Mouse (Mus musculus): ENCODE measurements at regions not wholly inside any gene's neighbourhood (a gene's known extent, or its start where the extent isn't known, plus 50 kb on each side); places are given as distances from the start of the nearest gene placed in this dataset.

- Histone ChIP-seq H3K9me3 (no peaks in the 10 kb centered on the region), H3K36me3 (no peaks in the 10 kb centered on the region), H3K4me3 (no peak overlapping the region), H3K4me1 (replicated peaks) (peaks cover 15% of the 10 kb centered on the region), H3K27me3 (ENCODE audit: insufficient read depth, poor library complexity, severe bottlenecking) (no peaks in the 10 kb centered on the region), H3K27ac (no peak overlapping the region)
- no peak for DNase-seq (ENCODE audit: low spot score)
- 72% methylated on average over 3 of the region's 3 CpGs for WGBS
Observed at GRCm38 (mm10) chr6:91622425-91622824, 61.4 kb upstream of the Slc6a6 start.

GRCm38 (mm10) chr6:91623646-91624045 is 60.2 kb upstream of the Slc6a6 start:
- 92% methylated on average over 4 of the region's 4 CpGs for WGBS
- H3K36me3 ChIP-seq: no peaks in the 10 kb centered on the region

GRCm38 (mm10) chr6:91629230-91629629 is 54.6 kb upstream of the Slc6a6 start:
- Histone ChIP-seq H3K36me3 (no peaks in the 10 kb centered on the region), H3K27me3 (ENCODE audit: insufficient read depth, poor library complexity, severe bottlenecking) (no peaks in the 10 kb centered on the region), H3K4me3 (no peak overlapping the region), H3K9me3 (no peaks in the 10 kb centered on the region), H3K27ac (no peak overlapping the region), H3K4me1 (replicated peaks) (no peaks in the 10 kb centered on the region)
- 89% methylated on average over 4 of the region's 4 CpGs for WGBS
- DNase-seq (ENCODE audit: low spot score): no peak

More at GRCm38 (mm10) chr6:91623646-91624045, 60.2 kb upstream of the Slc6a6 start:
- Histone ChIP-seq H3K4me3 (no peak overlapping the region), H3K27me3 (ENCODE audit: insufficient read depth, poor library complexity, severe bottlenecking) (no peaks in the 10 kb centered on the region), H3K27ac (no peak overlapping the region), H3K9me3 (no peaks in the 10 kb centered on the region), H3K4me1 (replicated peaks) (0 out of 2 replicates have a peak, but pooled peaks cover 6% of the 10 kb centered on the region)
- DNase-seq (ENCODE audit: low spot score): no peak

- Histone ChIP-seq H3K9me3 (no peaks in the 10 kb centered on the region), H3K36me3 (no peaks in the 10 kb centered on the region), H3K4me1 (replicated peaks) (no peaks in the 10 kb centered on the region), H3K27ac (no peak overlapping the region), H3K4me3 (no peak overlapping the region), H3K27me3 (ENCODE audit: insufficient read depth, poor library complexity, severe bottlenecking) (no peaks in the 10 kb centered on the region)
- DNase-seq (ENCODE audit: low spot score): no peak
- WGBS: 95% methylated on average over 6 of the region's 6 CpGs
Observed at GRCm38 (mm10) chr6:91631261-91631660, 52.6 kb upstream of the Slc6a6 start.

All from hindbrain, embryonic 10.5 days (tissue).